Mouse (Mus musculus): Measurements from ENCODE around the gene Traf2. TPM values are rescaled to one million over a fixed set of nuclear protein-coding genes. Genes with fewer than 3 reads are reported as not detected.
"Not testable (repeated sequence)": the region's sequence is repeated elsewhere in the genome, so short reads cannot be mapped to it uniquely, and the experiment has no call there.

The Traf2 gene
- polyA plus RNA-seq, 1 experiment from 2014 or later, result 40.1 TPM

- H3K9me3 ChIP-seq, result no peaks in the 10 kb centered on the region
- H3K4me3 ChIP-seq, result peak overlapping the region; percentile 71
- no peak for DNase-seq (ENCODE audit: low spot score)
- H3K27me3 ChIP-seq (replicated peaks; ENCODE audit: low read depth, poor library complexity, severe bottlenecking), result peaks cover 28% of the 10 kb centered on the region
- no peak overlapping the region for H3K27ac ChIP-seq (replicated peaks)
- peaks cover 45% of the 10 kb centered on the region for H3K4me1 ChIP-seq
- WGBS, result 97% methylated on average over 2 of the region's 2 CpGs
- H3K36me3 ChIP-seq (replicated peaks), result peaks cover 52% of the 10 kb centered on the region
These were observed 26.3 kb upstream of the Traf2 start for GRCm38 (mm10) chr2:25573068-25573467.

GRCm38 (mm10) chr2:25571221-25571620 lies 24.5 kb upstream of the Traf2 start:
- no peak overlapping the region for H3K4me3 ChIP-seq
- no peaks in the 10 kb centered on the region for H3K9me3 ChIP-seq
- no peak overlapping the region for H3K27ac ChIP-seq (replicated peaks)
- DNase-seq (ENCODE audit: low spot score), result no peak
- H3K4me1 ChIP-seq, result peaks cover 28% of the 10 kb centered on the region
- peaks cover 71% of the 10 kb centered on the region for H3K36me3 ChIP-seq (replicated peaks)
- H3K27me3 ChIP-seq (replicated peaks; ENCODE audit: low read depth, poor library complexity, severe bottlenecking), result peaks cover 10% of the 10 kb centered on the region
- 87% methylated on average over 4 of the region's 4 CpGs for WGBS

DNA sequence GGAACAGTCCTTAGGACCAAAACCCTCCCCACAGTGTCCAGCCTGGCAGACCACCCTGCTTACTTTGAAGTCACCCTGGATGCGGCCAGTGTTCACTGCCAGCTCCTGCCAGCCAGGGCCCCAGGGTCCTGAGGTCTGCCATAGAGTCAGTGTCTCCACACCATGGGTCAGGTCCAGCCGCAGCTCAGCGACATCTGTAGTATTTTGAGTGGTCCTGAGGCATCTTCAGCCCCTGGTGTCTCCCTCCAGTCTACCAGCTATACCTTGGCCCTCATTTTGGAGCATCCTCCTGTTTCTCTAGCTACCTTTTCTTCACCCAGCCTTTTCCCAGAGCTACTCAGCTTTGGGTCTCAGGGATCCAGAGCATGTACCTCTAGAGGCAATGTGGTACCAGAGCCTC lies 22.6 kb upstream of the Traf2 start:
- 85% methylated on average over 3 of the region's 3 CpGs for WGBS
- no peak overlapping the region for H3K4me3 ChIP-seq
- peaks cover 90% of the 10 kb centered on the region for H3K36me3 ChIP-seq (replicated peaks)
- no peaks in the 10 kb centered on the region for H3K9me3 ChIP-seq
- DNase-seq (ENCODE audit: low spot score), result no peak
- H3K27ac ChIP-seq (replicated peaks), result no peak overlapping the region
- H3K4me1 ChIP-seq, result peaks cover 15% of the 10 kb centered on the region
- H3K27me3 ChIP-seq (replicated peaks; ENCODE audit: low read depth, poor library complexity, severe bottlenecking), result no peaks in the 10 kb centered on the region

- Histone ChIP-seq H3K4me3 (no peak overlapping the region), H3K27ac (replicated peaks) (no peak overlapping the region), H3K9me3 (no peaks in the 10 kb centered on the region), H3K4me1 (peaks cover 7% of the 10 kb centered on the region), H3K27me3 (replicated peaks; ENCODE audit: low read depth, poor library complexity, severe bottlenecking) (no peaks in the 10 kb centered on the region), H3K36me3 (replicated peaks) (peaks cover 98% of the 10 kb centered on the region)
- WGBS, result 93% methylated on average over 6 of the region's 6 CpGs
- no peak for DNase-seq (ENCODE audit: low spot score)
These were observed 21.8 kb upstream of the Traf2 start for GRCm38 (mm10) chr2:25568473-25569019.

- H3K27ac ChIP-seq (replicated peaks), result no peak overlapping the region
- no peak for DNase-seq (ENCODE audit: low spot score)
- WGBS, result 87% methylated on average over 6 of the region's 6 CpGs
These were observed 19.8 kb upstream of the Traf2 start for GRCm38 (mm10) chr2:25566558-25566957.

DNA sequence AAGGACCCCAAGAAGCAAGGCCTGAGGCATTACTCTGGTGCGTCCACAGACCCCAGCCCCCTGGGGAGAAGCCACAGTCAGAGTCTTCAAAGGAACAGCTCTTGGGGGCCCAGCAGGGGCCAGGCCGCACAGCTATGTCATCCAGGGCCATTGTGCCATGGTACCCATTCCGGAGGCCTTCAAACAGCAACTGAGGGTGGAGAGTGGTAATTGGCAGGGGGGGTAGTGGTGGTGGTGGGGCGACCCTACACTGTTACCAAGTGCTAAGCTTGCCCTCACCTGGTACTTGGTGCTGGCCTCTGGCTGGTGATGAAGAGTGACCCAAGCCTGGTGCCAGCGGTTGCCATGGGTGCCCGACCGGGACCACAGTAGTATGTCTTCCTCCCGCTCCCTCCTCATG lies 19.0 kb upstream of the Traf2 start:
- WGBS, result 88% methylated on average over 8 of the region's 8 CpGs
- H3K4me3 ChIP-seq, result no peak overlapping the region
- H3K36me3 ChIP-seq (replicated peaks), result peaks cover 100% of the 10 kb centered on the region
- no peak overlapping the region for H3K27ac ChIP-seq (replicated peaks)
- H3K27me3 ChIP-seq (replicated peaks; ENCODE audit: low read depth, poor library complexity, severe bottlenecking), result no peaks in the 10 kb centered on the region
- no peaks in the 10 kb centered on the region for H3K9me3 ChIP-seq
- no peak for DNase-seq (ENCODE audit: low spot score)
- no peaks in the 10 kb centered on the region for H3K4me1 ChIP-seq

More at GRCm38 (mm10) chr2:25566558-25566957, 19.8 kb upstream of the Traf2 start:
- Histone ChIP-seq H3K4me3 (no peak overlapping the region), H3K27me3 (replicated peaks; ENCODE audit: low read depth, poor library complexity, severe bottlenecking) (no peaks in the 10 kb centered on the region), H3K36me3 (replicated peaks) (peaks cover 100% of the 10 kb centered on the region), H3K9me3 (no peaks in the 10 kb centered on the region), H3K4me1 (no peaks in the 10 kb centered on the region)

GRCm38 (mm10) chr2:25561946-25562345 lies 15.2 kb upstream of the Traf2 start:
- H3K4me3 ChIP-seq, result no peak overlapping the region
- no peak for DNase-seq (ENCODE audit: low spot score)
- H3K27me3 ChIP-seq (replicated peaks; ENCODE audit: low read depth, poor library complexity, severe bottlenecking), result no peaks in the 10 kb centered on the region
- 83% methylated on average over 9 of the region's 9 CpGs for WGBS
- H3K4me1 ChIP-seq, result peaks cover 21% of the 10 kb centered on the region
- H3K9me3 ChIP-seq, result no peaks in the 10 kb centered on the region
- H3K27ac ChIP-seq (replicated peaks), result no peak overlapping the region
- peaks cover 76% of the 10 kb centered on the region for H3K36me3 ChIP-seq (replicated peaks)

DNA sequence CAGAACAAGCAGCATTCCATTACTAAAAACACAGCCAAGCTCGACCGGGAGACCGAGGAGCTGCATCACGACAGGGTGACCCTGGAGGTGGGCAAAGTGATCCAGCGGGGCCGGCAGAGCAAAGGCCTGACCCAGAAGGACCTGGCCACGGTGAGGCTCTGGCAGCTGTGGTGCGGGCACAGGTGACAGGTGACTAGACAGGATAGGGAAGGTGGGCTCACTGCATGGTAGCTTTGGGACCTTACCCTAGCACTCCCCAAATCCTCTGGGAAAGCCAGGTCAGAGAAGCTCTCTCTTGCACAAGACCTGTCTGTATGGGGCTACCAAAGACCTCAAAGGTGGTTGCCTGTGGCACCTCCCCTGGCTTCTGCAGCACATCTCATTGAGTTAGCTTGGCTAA lies 13.8 kb upstream of the Traf2 start:
- Histone ChIP-seq H3K36me3 (replicated peaks) (peaks cover 62% of the 10 kb centered on the region), H3K27ac (replicated peaks) (no peak overlapping the region), H3K27me3 (replicated peaks; ENCODE audit: low read depth, poor library complexity, severe bottlenecking) (no peaks in the 10 kb centered on the region), H3K4me3 (0 out of 2 replicates have a peak overlapping the region, but pooled peaks have one; percentile 11), H3K4me1 (peaks cover 27% of the 10 kb centered on the region), H3K9me3 (no peaks in the 10 kb centered on the region)
- WGBS, result 84% methylated on average over 8 of the region's 8 CpGs
- no peak for DNase-seq (ENCODE audit: low spot score)

DNA sequence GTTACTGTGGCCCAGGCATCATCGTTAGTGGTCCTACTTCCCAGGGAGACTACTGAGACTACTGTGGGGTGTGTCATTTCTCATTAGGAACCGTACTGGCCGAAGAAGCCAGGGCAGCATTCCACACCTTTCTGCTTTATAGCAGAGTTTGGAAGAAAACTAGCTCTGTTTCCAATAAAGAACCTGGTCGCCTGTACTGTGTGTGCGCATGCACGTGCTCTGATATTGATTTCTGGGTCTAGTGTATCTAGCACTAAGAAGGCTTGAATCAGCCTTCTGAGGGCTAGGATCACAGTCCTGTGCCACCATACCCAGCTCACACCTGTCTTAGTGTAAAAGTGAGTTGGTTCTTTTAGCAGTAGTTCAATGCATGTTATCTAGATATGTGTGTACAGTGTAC lies 12.0 kb upstream of the Traf2 start:
- Histone ChIP-seq H3K4me1 (peaks cover 27% of the 10 kb centered on the region), H3K36me3 (replicated peaks) (peaks cover 44% of the 10 kb centered on the region), H3K27ac (replicated peaks) (no peak overlapping the region; the same call in 1 of the 2 replicates), H3K27me3 (replicated peaks; ENCODE audit: low read depth, poor library complexity, severe bottlenecking) (no peaks in the 10 kb centered on the region), H3K9me3 (no peaks in the 10 kb centered on the region), H3K4me3 (peak overlapping the region; percentile 89)
- 75% methylated on average over 6 of the region's 6 CpGs for WGBS
- no peak for DNase-seq (ENCODE audit: low spot score)

- WGBS, result under 1% methylated on average over 24 of the region's 24 CpGs
- Histone ChIP-seq H3K27ac (replicated peaks) (peak overlapping the region; percentile 88), H3K4me3 (peak overlapping the region; percentile 89), H3K27me3 (replicated peaks; ENCODE audit: low read depth, poor library complexity, severe bottlenecking) (no peaks in the 10 kb centered on the region), H3K36me3 (replicated peaks) (peaks cover 36% of the 10 kb centered on the region), H3K4me1 (peaks cover 27% of the 10 kb centered on the region), H3K9me3 (no peaks in the 10 kb centered on the region)
- DNase-seq (ENCODE audit: low spot score), result no peak
These were observed 11.2 kb upstream of the Traf2 start for GRCm38 (mm10) chr2:25557964-25558360.

- peaks cover 30% of the 10 kb centered on the region for H3K36me3 ChIP-seq (replicated peaks)
- H3K4me1 ChIP-seq, result peaks cover 27% of the 10 kb centered on the region
- peak within 1 kb of the TSS; percentile 88 for H3K27ac ChIP-seq (replicated peaks)
- peak; percentile 96 for DNase-seq (ENCODE audit: low spot score)
- H3K4me3 ChIP-seq, result peak within 1 kb of the TSS; percentile 89
- H3K9me3 ChIP-seq, result no peaks in the 10 kb centered on the region
- no peaks in the 10 kb centered on the region for H3K27me3 ChIP-seq (replicated peaks; ENCODE audit: low read depth, poor library complexity, severe bottlenecking)
- WGBS, result under 1% methylated on average over 61 of the region's 61 CpGs
These were observed 10.7 kb upstream of the Traf2 start, which contains the start of gene Edf1 for GRCm38 (mm10) chr2:25557221-25557963. Gene Edf1 (plus strand): TSS chr2:25557847.

- Histone ChIP-seq H3K36me3 (replicated peaks) (peaks cover 20% of the 10 kb centered on the region), H3K27ac (replicated peaks) (no peak overlapping the region), H3K9me3 (no peaks in the 10 kb centered on the region), H3K4me3 (no peak overlapping the region), H3K4me1 (peaks cover 27% of the 10 kb centered on the region), H3K27me3 (replicated peaks; ENCODE audit: low read depth, poor library complexity, severe bottlenecking) (no peaks in the 10 kb centered on the region)
- no peak for DNase-seq (ENCODE audit: low spot score)
- WGBS, result 62% methylated on average over 1 of the region's 1 CpGs
These were observed 9.6 kb upstream of the Traf2 start for GRCm38 (mm10) chr2:25556296-25556695.

- WGBS, result 49% methylated on average over 2 of the region's 2 CpGs
- Histone ChIP-seq H3K36me3 (replicated peaks) (peaks cover 11% of the 10 kb centered on the region), H3K4me1 (peaks cover 27% of the 10 kb centered on the region)
- not testable (repeated sequence) for H3K4me3 ChIP-seq; H3K9me3 ChIP-seq; H3K27ac ChIP-seq (replicated peaks); DNase-seq (ENCODE audit: low spot score); H3K27me3 ChIP-seq (replicated peaks; ENCODE audit: low read depth, poor library complexity, severe bottlenecking)
These were observed 8.7 kb upstream of the Traf2 start for GRCm38 (mm10) chr2:25555479-25555878.

Measured in embryonic facial prominence, embryonic 10.5 days (tissue).